Mouse (Mus musculus) adrenal gland, postnatal 36 days (tissue): ENCODE results near the gene Gpr18. TPM values are rescaled to one million over a fixed set of nuclear protein-coding genes. Genes with fewer than 3 reads are reported as not detected.
A peak's percentile ranks its signal among the peaks of the same experiment; 100 is the strongest.

Source experiments
- DNase-seq, 2 experiments: peaks; one replicate each; pipeline ENCODE4 v3.0.0; 2021; ENCODE audit warnings: mixed read lengths in 1 of 2
- total RNA-seq, 2 experiments: library from RNA; stranded (reverse); gene quantifications; 2 replicates each; pipeline ENCODE4 v1.2.3; 2021

Gene Gpr18
- total RNA-seq, 2 experiments from 2014 or later = 0.23 to 0.26 TPM

GRCm38 (mm10) chr14:121922016-121922415 lies 6.4 kb upstream of the Gpr18 start:
- no peak for DNase-seq

- DNase-seq = peak; percentile 18 to 42
Observed at GRCm38 (mm10) chr14:121920511-121921124, 5.0 kb upstream of the Gpr18 start.

GRCm38 (mm10) chr14:121919752-121920151 lies 4.2 kb upstream of the Gpr18 start:
- no peak for DNase-seq

- no peak for DNase-seq
Observed at GRCm38 (mm10) chr14:121918266-121918665, 2.7 kb upstream of the Gpr18 start.

- DNase-seq = no peak
Observed at GRCm38 (mm10) chr14:121916311-121917094, 922 bp upstream of the Gpr18 start.

GRCm38 (mm10) chr14:121915143-121915542 lies 438 bp downstream of the Gpr18 start:
- no peak for DNase-seq

- no peak for DNase-seq
Observed at GRCm38 (mm10) chr14:121912501-121912900, 3.1 kb downstream of the Gpr18 start.

- no peak for DNase-seq
Observed at GRCm38 (mm10) chr14:121909868-121910267, 5.7 kb downstream of the Gpr18 start.

GRCm38 (mm10) chr14:121906992-121907681 lies 8.4 kb downstream of the Gpr18 start:
- DNase-seq = no peak

- no peak for DNase-seq
Observed at GRCm38 (mm10) chr14:121906341-121906991, 9.1 kb downstream of the Gpr18 start.

GRCm38 (mm10) chr14:121904754-121905153 lies 10.8 kb downstream of the Gpr18 start:
- no peak for DNase-seq

- DNase-seq = no peak
Observed at GRCm38 (mm10) chr14:121903381-121903876, 12.2 kb downstream of the Gpr18 start.

GRCm38 (mm10) chr14:121901511-121901910 lies 14.1 kb downstream of the Gpr18 start:
- DNase-seq = no peak

GRCm38 (mm10) chr14:121899071-121899470 lies 16.5 kb downstream of the Gpr18 start:
- no peak for DNase-seq

- no peak for DNase-seq
Observed at GRCm38 (mm10) chr14:121898509-121898908, 17.1 kb downstream of the Gpr18 start.

- DNase-seq = no peak
Observed at GRCm38 (mm10) chr14:121897773-121898172, 17.8 kb downstream of the Gpr18 start.

- no peak for DNase-seq
Observed at GRCm38 (mm10) chr14:121896126-121897090, 19.2 kb downstream of the Gpr18 start.

- DNase-seq = no peak
Observed at GRCm38 (mm10) chr14:121895316-121895715, 20.3 kb downstream of the Gpr18 start.

- no peak for DNase-seq
Observed at GRCm38 (mm10) chr14:121894511-121895135, 21.0 kb downstream of the Gpr18 start.

- DNase-seq = no peak
Observed at GRCm38 (mm10) chr14:121893747-121894146, 21.8 kb downstream of the Gpr18 start.
